Mouse (Mus musculus) liver, postnatal 0 days (tissue): ENCODE data around the gene Slc51b.

Experiments used
- CTCF ChIP-seq: sonication (generic); IDR thresholded peaks from 2 replicates; pipeline ENCODE4 v1.5.1; 2016; ENCODE audit warnings: antibody characterized with exemption, low read depth
- EP300 ChIP-seq: IDR thresholded peaks from 2 replicates; pipeline ENCODE4 v1.6.1; 2016; ENCODE audit warnings: antibody characterized with exemption, low read depth, mild to moderate bottlenecking

GRCm38 (mm10) chr9:65371756-65372155, 51.0 kb downstream of the Slc51b start:
- TF ChIP-seq CTCF (no peak), EP300 (no peak)
